Mouse (Mus musculus) CH12F3 (cell line): ENCODE data around the gene Efl1.
"Not testable (repeated sequence)": the region's sequence is repeated elsewhere in the genome, so short reads cannot be mapped to it uniquely, and the experiment has no call there.

Source experiments
- in situ Hi-C: fragments of 300-500 bp; cut with MboI; formaldehyde crosslinking; loops from 2 replicates; pipeline ENCODE4 v1.14.3; 2020; ENCODE audit warnings: low sequenced_read_pairs

The Efl1 gene

DNA sequence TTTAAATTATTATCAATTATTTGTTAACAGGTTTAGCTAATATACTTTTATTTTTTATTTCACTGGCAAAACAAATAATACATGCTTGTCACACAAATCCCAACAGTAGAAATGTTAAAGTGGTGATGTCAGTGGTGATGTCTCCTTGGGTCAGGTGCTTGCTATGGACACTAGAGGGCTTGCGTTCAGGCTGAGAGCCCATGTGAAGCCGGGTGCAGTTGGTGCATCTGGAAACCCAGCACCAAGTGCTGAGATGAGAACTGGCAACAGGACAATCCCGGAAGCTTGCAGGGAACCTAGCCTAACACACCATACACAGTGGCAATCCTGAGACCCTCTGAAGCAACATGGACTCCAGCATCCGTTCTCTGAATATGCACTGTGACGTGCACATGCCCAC is 70.9 kb downstream of the Efl1 start:
- in situ Hi-C loops = loop anchor here (25.0 kb wide), 1 partner anchor 768 kb away; no protein-coding TSS in a partner anchor

DNA sequence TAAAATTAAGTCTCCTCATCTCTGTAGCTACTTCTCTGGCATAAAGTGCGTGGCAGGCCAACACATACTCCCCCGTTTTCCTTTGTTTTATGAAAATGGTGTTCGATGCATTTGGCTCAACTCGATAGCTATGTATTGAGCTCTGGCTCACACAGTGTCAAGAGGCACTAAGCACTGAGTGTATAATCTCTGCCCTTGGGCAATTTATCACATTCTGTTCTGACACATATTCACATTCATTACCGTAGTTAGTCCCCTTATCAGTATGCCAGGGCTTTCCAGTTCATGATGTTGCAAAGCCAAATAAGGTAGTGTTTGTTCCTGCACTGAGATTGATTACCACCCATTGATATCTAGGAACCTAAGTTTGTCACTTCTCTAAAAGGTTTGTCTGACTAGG is 71.3 kb downstream of the Efl1 start:
- in situ Hi-C loops = loop anchor here (25.0 kb wide), 1 partner anchor 768 kb away; no protein-coding TSS in a partner anchor

DNA sequence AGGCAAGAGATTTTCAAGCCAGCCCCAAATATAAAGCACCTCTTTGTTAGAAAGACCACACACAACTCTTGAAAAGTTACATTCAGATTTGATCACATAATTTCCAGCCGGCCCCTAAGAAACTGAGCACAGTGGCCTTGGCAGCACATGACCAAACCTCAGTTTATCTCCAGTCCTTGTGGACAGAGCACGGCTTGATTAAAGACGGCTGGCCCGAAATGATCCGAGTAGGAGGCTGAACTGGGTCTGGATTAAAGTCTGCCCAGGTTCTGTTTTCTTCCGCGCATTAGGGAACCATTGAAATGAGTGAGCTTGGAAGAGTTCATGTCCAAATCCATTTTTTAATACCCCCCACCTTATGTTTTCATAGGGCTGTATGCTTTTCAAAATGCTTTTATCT is 72.1 kb downstream of the Efl1 start:
- in situ Hi-C loops = loop anchor here (25.0 kb wide), 1 partner anchor 767 kb away; no protein-coding TSS in a partner anchor

DNA sequence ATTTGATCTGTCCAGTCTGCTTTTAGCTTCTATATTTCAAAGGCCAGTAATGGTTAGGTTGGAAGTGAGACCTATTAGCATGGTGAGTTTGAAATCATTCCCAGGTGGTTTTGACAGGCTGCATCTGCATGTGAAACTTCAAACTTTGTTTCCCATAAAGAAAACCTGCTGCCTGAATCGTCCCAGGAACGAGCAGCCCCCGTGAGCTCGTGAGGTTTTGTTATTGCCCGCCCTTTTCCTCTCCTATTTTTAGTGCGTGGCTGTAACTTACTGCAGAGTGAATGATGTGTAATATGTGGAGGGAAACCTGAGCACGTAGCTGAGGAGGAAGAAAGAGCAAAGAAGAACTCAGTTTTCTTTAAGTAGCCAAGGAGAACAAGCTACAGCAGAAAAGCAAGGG is 72.5 kb downstream of the Efl1 start:
- in situ Hi-C loops = loop anchor here (25.0 kb wide), 1 partner anchor 766 kb away; no protein-coding TSS in a partner anchor

DNA sequence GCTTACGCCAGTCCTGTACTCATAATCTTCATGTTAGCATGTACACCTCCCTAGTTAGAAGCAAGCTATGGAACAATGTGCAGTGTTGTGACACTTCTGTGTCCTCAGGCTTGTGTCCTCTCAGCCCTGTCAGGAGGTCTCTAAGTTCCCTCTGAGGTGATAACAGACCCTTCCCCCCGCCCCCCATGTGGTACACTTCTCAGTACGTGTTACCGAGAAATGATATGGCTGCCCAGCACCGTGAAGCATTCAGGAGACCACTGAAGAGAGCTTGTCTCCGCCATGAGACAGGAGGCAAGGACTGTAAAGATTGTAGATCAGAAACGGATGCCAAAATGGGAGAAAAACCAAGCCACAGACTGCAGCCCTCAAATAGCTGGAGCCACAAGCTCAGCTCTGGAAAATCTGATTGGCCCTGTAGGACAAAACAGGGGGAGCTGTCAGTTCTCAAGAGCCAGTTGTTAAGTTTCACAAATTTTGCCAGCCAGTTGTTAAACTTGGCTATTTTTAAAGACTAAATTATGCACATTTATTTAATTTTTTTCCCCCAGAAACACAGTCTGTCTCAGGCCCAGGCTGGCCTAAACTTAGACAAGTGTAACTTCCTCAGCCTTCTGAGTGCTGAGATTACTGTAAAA is 74.2 kb downstream of the Efl1 start:
- in situ Hi-C loops = loop anchor here (25.0 kb wide), 1 partner anchor 765 kb away; no protein-coding TSS in a partner anchor

DNA sequence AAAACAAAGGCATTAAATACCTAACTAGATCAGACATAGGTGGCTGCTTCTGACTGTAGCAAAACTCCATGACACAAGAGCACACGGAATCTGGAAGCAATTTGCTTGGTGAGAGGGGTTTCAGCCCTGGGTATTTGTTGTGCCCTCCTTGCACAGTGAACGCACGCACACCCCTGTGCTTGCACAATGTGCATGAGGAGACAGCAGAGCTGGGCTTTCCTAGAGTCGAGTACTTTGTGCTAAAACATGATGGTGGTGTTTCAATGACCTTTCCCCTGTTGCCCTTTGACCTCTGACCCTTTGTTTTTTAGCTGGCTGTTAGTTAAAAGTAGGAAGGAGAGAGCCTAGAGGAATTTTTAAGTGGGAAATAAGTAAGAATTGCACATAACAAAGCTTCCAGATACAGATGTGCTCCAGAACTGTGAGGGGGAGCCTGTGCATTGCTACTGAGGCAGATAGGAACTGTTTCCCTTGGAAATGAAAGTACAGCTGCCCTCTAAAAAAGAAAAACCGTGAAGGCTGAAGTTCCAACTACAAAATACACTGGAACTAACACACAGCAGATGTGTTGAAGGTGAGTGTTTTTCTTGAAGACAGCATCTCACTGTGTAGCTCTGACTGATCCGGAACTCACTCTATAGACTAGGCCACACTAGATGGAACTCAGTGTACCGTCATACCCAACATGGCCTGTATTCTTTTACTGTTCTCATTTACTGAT is 74.9 kb downstream of the Efl1 start:
- in situ Hi-C loops = loop anchor here (25.0 kb wide), 1 partner anchor 764 kb away; no protein-coding TSS in a partner anchor

DNA sequence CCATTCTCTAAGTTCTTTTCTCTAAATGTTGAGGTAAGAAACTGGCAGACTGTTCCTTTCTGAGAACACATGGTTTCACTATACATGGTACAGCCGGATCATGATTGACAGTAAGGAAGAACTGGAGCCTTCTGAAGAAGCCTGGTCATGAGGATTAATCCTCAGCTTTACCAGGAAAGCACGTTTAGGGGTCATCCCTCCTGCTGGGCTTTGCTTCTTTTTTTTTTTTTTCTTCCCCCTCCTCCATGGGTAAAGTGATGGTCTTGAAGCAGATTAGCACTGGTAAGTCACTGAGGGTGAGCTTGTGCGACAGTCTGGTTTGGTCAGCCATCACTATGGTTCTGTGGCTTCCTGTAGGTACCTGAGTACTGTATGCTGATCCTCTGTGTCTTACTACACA is 76.1 kb downstream of the Efl1 start:
- in situ Hi-C loops = loop anchor here (25.0 kb wide), 1 partner anchor 763 kb away; no protein-coding TSS in a partner anchor

DNA sequence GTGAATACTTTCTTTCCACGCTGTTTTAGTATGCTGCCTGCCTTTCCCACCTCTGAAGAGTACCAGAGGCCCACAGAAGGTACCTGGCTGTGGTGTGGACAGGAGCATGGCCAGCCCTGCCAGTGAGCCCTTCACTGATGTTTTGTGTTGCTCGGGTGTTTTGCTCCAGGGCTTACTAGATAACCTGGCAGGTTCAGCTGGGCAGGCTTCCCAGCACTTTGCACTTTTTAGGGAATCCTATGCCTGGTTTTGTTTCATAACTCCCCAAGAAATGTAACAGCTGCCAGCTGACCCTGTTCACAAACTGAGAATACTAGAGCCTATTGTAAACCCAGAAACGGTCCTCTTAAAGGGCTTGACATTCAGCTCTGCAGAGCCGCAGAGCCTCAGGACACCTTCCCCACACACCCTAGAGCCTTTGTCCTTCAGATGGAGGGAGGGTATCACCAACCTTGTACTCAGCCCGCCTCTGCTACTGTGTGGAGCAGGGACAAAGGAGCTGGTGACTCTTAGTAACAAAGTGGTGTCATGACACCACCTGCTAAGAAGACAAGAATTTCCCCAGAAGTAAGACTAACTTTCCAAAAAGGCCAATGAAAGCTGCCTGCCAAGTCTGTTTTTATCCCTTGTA is 76.7 kb downstream of the Efl1 start:
- in situ Hi-C loops = no loop called here

DNA sequence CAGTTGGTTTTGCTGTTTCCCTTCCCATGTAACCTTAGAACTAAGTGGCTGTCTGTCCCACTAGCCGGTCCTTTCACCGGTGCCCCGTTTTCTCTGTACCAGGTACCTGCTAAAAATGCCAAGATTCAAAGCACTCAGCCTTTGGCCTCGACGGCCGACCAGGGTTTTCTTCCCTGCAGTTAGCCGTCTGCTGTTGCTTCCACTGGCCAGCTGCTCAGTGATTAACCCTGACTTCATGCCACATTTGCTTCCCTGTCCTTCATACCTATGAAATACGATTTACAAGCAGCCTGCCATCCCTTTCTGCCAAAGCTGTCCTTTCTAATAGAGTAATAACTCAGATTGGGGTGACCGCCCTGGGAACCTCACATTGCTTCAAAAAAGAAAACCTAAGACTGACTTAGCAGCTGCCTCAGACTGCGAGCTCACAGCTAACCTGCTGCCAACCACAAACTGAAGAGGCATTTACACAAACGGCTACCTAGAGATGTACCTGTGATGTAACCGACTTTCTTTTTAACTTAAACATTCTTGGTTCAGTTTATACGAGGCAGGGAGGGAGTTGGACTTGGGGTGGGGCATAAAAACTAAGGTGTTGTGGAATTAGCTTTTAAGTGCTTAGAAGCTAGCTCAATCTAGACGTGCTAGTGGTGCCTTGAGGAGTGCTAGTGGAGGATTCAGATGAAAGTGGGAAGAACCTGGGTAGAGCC is 77.5 kb downstream of the Efl1 start:
- in situ Hi-C loops = no loop called here

DNA sequence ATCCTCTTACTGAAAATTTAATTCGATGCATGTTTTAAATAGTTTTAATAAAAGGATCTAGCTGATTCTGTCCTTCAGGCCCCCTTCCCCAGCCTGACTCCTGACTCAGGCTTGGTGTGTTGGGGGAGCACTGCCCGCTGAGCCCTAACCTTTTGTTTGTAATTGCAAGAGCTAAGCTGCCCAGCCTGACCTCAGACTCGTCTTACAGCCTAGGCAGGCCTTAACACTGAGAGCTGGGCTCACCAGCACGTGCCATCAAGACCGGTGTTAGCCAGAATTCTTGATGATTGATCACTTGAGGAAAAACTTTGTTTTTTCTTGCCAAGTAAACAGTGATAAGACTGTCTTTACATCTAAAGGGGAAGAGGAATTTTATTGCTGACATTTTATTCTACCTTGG is 78.7 kb downstream of the Efl1 start:
- in situ Hi-C loops = no loop called here

DNA sequence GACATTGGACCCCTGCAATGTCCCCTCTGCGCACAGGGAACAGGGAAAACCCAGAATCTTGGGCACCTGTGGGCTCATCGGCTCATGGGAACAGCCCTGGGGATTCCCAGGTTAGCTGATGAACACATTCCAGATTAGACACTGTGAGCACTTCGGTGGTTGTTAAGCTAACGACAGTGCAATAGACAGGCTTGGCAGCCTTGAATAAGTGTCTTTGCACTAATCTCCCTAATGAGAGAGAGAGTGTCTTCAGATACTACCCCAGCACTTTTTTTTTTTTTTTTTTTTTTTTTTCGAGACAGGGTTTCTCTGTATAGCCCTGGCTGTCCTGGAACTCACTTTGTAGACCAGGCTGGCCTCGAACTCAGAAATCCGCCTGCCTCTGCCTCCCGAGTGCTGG is 80.6 kb downstream of the Efl1 start:
- in situ Hi-C loops = not testable (repeated sequence)

DNA sequence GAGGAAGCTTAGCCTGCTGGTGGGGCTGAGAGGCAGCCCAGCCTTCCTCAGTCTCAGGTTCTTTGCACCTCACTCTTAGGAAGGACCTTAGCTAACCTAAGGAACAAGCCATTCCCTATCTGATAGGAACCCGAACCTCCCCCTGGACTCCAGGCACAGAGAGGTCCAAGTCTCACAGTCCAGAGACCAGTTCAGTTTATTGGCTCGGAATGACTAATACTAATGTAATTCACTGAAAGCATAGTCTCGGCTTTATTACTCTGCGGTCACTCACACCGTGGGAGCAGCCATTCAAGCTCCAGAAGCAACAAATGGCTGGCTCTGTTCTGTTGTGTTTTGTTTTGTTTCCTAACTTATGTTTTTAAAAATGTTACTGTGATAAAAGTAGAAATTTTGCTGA is 84.7 kb downstream of the Efl1 start:
- in situ Hi-C loops = no loop called here

DNA sequence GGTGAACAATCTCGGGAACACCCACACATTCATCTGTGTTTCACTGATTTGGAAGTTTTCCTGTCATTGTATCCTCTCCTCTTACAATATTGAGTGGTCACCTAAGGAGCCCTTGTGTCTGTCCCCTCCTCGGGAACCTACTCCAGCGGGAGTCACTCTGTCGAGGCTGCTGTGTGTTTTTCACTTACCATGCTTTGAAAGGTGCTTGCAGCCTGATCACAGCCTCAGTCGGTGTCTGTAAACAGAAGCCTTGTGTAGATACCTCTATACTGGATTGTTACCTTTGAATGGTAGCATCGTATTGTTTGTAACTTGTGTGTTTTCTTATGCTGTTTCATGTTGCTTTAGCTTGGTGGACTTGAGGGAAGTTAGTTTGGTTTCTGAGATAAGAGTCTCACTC is 85.6 kb downstream of the Efl1 start:
- in situ Hi-C loops = no loop called here

DNA sequence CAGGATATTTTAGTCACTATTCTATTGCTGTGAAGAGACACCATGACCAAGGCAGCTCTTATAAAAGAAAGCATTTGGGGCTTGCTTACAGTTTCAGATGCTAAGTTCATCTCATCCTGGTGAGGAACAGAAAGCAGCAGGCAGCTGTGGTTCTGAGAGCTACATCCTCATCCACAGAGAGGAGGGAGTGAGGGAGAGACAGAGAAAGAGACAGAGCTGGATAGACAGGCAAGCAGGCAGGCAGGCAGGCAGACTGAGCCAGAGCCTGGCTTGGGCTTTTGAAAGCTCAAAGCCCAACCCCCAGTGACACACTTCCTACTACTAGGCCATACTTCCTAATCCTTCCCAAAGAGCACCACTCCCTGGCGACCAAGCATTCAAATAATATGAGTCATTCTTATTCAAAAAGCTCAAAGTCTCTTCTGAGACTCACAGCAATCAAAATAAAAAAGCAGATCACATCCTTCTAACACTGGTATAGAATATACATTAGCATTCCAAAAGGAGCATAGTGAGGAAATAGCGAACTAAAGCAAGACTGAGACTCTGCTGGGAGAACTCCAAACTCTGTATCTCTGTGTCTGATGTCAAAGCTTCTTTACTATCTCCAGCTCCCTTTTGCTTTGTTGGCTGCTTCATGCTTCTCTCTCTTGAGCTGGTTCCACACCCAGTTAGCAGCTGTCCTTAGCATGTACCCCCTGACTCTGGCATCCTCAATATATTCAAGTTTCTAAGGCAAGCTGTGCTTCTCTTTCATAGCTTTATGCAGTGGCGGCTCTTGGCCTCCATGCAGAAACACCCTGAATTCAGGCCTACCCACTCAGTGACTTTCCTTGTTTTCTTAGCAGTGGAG is 86.6 kb downstream of the Efl1 start:
- in situ Hi-C loops = no loop called here

DNA sequence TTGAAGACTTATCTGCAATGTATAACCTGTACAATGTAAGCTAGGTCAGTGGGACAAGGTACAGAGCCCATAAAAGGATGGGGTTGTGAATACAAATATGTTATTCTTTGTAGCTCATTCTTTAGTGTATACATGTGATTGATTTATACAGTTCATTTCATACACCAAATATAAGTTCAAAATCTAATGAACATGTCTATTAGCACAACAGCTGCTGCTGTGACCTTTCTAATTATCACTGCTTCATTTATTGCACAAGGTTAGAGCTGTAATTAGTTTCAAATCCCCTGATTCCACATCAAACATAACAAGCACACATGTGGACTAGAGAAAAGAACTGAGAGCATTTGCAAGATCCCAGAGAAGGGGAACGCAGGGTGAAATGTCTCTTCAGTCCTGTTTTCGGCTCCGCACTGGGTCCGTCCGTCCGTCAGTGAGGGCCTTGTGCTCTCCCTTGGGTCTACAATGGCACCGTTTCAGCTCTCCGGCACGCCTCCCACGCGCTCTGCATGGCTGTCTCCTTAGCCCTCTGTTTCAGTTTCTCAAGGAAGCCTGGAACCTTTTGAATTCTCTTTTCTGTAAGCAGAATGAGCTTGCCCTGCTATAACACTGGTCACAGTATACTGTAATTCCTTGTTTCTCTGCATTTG is 94.8 kb downstream of the Efl1 start:
- in situ Hi-C loops = no loop called here

DNA sequence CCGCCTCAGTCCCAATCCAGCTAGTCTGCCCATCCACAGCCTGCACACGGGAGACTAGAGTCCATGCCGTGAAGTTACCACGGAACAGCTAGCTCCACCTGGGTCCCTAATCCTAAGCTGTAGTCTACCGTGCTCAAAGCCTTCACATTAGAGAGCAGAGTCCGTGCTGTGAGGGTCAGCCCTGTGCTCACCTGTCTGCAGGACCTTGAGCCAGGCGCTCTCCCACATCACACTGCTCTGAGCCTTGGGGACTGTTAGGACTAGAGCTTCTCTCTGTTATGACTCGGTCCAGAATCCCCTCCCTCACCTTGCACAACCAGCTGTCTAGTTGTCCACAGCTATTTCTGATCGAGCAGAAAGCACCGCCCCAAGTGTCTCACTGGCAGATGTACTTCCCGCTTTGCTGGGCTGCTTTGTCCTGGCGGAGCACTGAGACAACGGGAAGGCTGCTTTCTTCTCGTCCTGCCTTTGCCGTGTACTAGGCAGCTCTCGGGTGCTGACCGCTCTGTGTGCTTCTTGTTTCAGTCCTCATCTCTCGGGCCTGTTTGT is 95.8 kb downstream of the Efl1 start:
- in situ Hi-C loops = no loop called here

DNA sequence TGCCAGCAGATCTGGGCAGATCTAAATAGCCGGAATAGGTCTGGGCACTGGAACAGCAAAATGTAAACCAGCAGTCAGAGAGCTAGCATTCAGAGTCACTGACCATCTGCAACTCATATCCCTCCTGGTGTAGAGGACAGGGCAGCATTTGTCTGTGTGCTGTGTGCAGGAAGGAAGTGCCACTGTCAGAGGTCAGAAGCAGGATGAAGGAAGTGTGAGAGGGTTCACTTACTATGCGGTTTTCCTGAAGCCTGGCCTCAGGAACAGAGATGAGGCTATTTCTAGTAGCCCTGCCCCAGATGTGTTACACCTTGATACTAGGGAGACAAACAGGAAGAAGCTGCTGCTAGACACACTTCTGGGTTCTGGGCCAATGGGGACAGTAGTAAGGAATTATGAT is 100.4 kb downstream of the Efl1 start:
- in situ Hi-C loops = no loop called here

DNA sequence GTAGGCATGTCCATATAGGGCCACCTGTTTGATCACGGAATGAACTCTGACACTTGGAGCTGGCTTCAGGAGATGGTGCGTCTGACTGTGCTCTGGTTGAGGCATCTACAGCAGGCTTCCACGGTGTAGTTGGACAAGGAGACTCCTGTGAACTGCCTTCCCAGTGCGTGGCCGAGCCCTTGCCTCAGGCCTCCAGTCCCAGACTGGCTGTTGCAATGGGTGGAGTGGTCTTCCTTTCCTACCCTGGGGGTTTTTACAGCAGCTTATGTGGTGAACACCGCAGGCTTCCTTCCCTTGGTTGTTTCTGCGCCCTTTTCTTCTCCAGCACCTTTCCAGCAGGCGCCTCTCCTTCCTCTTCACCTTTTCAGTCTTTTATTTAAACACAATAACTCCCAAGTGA is 100.8 kb downstream of the Efl1 start:
- in situ Hi-C loops = no loop called here
